Mouse (Mus musculus): ENCODE data around the gene Cwh43.
"Not testable (repeated sequence)": the region's sequence is repeated elsewhere in the genome, so short reads cannot be mapped to it uniquely, and the experiment has no call there.

The Cwh43 gene

GRCm38 (mm10) chr5:73474412-73475405 is 68.8 kb downstream of the Cwh43 start:
- no peak for ATAC-seq (ENCODE audit: low TSS enrichment)

GRCm38 (mm10) chr5:73480700-73481099 is 74.8 kb downstream of the Cwh43 start, which contains the start of gene Dcun1d4:
Dcun1d4 (plus strand) TSS chr5:73481000.
- no peak for ATAC-seq (ENCODE audit: low TSS enrichment)

GRCm38 (mm10) chr5:73481401-73481800 is 75.5 kb downstream of the Cwh43 start:
- ATAC-seq (ENCODE audit: low TSS enrichment): no peak

GRCm38 (mm10) chr5:73482381-73482780 is 76.5 kb downstream of the Cwh43 start:
- not testable (repeated sequence) for ATAC-seq (ENCODE audit: low TSS enrichment)

GRCm38 (mm10) chr5:73484016-73484615 is 78.2 kb downstream of the Cwh43 start:
- ATAC-seq (ENCODE audit: low TSS enrichment): peak; percentile 74; the same call in 1 of the 2 replicates

GRCm38 (mm10) chr5:73486451-73486850 is 80.6 kb downstream of the Cwh43 start:
- no peak for ATAC-seq (ENCODE audit: low TSS enrichment)

- no peak for ATAC-seq (ENCODE audit: low TSS enrichment)
Observed at GRCm38 (mm10) chr5:73489915-73490314, 84.0 kb downstream of the Cwh43 start.

GRCm38 (mm10) chr5:73490596-73491073 is 84.8 kb downstream of the Cwh43 start:
- ATAC-seq (ENCODE audit: low TSS enrichment): peak; percentile 89

GRCm38 (mm10) chr5:73491074-73491836 is 85.4 kb downstream of the Cwh43 start:
- no peak for ATAC-seq (ENCODE audit: low TSS enrichment)

- ATAC-seq (ENCODE audit: low TSS enrichment): peak; percentile 75
Observed at GRCm38 (mm10) chr5:73491837-73492720, 86.2 kb downstream of the Cwh43 start.

GRCm38 (mm10) chr5:73497401-73497800 is 91.5 kb downstream of the Cwh43 start:
- peak; percentile 32 for ATAC-seq (ENCODE audit: low TSS enrichment)

- no peak for ATAC-seq (ENCODE audit: low TSS enrichment)
Observed at GRCm38 (mm10) chr5:73498559-73498958, 92.7 kb downstream of the Cwh43 start.

- ATAC-seq (ENCODE audit: low TSS enrichment): no peak
Observed at GRCm38 (mm10) chr5:73500867-73501440, 95.1 kb downstream of the Cwh43 start.

GRCm38 (mm10) chr5:73502422-73502821 is 96.5 kb downstream of the Cwh43 start:
- no peak for ATAC-seq (ENCODE audit: low TSS enrichment)

Data from frontal cortex, adult (tissue).